Mouse (Mus musculus): ENCODE measurements around the gene Mgat3. TPM values are rescaled to one million over a fixed set of nuclear protein-coding genes. Genes with fewer than 3 reads are reported as not detected.

The Mgat3 gene
- polyA plus RNA-seq, 1 experiment, result not detected

GRCm38 (mm10) chr15:80191585-80192245, 18.2 kb downstream of the Mgat3 start:
- Histone ChIP-seq H3K9me3 (peaks cover 6% of the 10 kb centered on the region), H3K4me3 (replicated peaks) (no peak overlapping the region), H3K27me3 (replicated peaks) (peaks cover 77% of the 10 kb centered on the region), H3K4me1 (no peaks in the 10 kb centered on the region), H3K36me3 (replicated peaks; ENCODE audit: low read length) (no peaks in the 10 kb centered on the region)
- no peak for TF ChIP-seq FLI1 (IDR thresholded peaks at IDR 0.05; ENCODE audit: low read length)
- TF ChIP-seq GATA1 (IDR thresholded peaks at IDR 0.05; ENCODE audit: borderline replicate concordance, low read length), result no peak

- Histone ChIP-seq H3K27me3 (replicated peaks) (peaks cover 78% of the 10 kb centered on the region), H3K4me1 (no peaks in the 10 kb centered on the region), H3K36me3 (replicated peaks; ENCODE audit: low read length) (no peaks in the 10 kb centered on the region), H3K4me3 (replicated peaks) (no peak overlapping the region), H3K9me3 (peaks cover 8% of the 10 kb centered on the region)
- TF ChIP-seq GATA1 (IDR thresholded peaks at IDR 0.05; ENCODE audit: borderline replicate concordance, low read length) (no peak), FLI1 (IDR thresholded peaks at IDR 0.05; ENCODE audit: low read length) (no peak)
Observed at GRCm38 (mm10) chr15:80192246-80192585, 18.7 kb downstream of the Mgat3 start.

GRCm38 (mm10) chr15:80192847-80193246, 19.3 kb downstream of the Mgat3 start:
- no peaks in the 10 kb centered on the region for H3K36me3 ChIP-seq (replicated peaks; ENCODE audit: low read length)
- no peaks in the 10 kb centered on the region for H3K4me1 ChIP-seq
- H3K9me3 ChIP-seq, result peaks cover 15% of the 10 kb centered on the region
- H3K27me3 ChIP-seq (replicated peaks), result peaks cover 82% of the 10 kb centered on the region
- no peak for TF ChIP-seq FLI1 (IDR thresholded peaks at IDR 0.05; ENCODE audit: low read length)
- TF ChIP-seq GATA1 (IDR thresholded peaks at IDR 0.05; ENCODE audit: borderline replicate concordance, low read length), result no peak
- H3K4me3 ChIP-seq (replicated peaks), result no peak overlapping the region

- Histone ChIP-seq H3K4me3 (replicated peaks) (no peak overlapping the region), H3K36me3 (replicated peaks; ENCODE audit: low read length) (no peaks in the 10 kb centered on the region), H3K27me3 (replicated peaks) (peaks cover 66% of the 10 kb centered on the region), H3K4me1 (no peaks in the 10 kb centered on the region), H3K9me3 (peaks cover 28% of the 10 kb centered on the region)
- TF ChIP-seq FLI1 (IDR thresholded peaks at IDR 0.05; ENCODE audit: low read length) (no peak), GATA1 (IDR thresholded peaks at IDR 0.05; ENCODE audit: borderline replicate concordance, low read length) (no peak)
Observed at GRCm38 (mm10) chr15:80199556-80199955, 26.0 kb downstream of the Mgat3 start.

GRCm38 (mm10) chr15:80202111-80202775, 28.7 kb downstream of the Mgat3 start:
- Histone ChIP-seq H3K4me1 (no peaks in the 10 kb centered on the region), H3K4me3 (replicated peaks) (no peak overlapping the region), H3K36me3 (replicated peaks; ENCODE audit: low read length) (no peaks in the 10 kb centered on the region), H3K9me3 (peaks cover 19% of the 10 kb centered on the region), H3K27me3 (replicated peaks) (peaks cover 72% of the 10 kb centered on the region)
- TF ChIP-seq GATA1 (IDR thresholded peaks at IDR 0.05; ENCODE audit: borderline replicate concordance, low read length), result no peak
- no peak for TF ChIP-seq FLI1 (IDR thresholded peaks at IDR 0.05; ENCODE audit: low read length)

GRCm38 (mm10) chr15:80203406-80203805, 29.9 kb downstream of the Mgat3 start:
- peaks cover 69% of the 10 kb centered on the region for H3K27me3 ChIP-seq (replicated peaks)

GRCm38 (mm10) chr15:80206057-80206565, 32.6 kb downstream of the Mgat3 start:
- Histone ChIP-seq H3K27me3 (replicated peaks) (peaks cover 68% of the 10 kb centered on the region), H3K4me1 (no peaks in the 10 kb centered on the region), H3K36me3 (replicated peaks; ENCODE audit: low read length) (no peaks in the 10 kb centered on the region), H3K9me3 (no peaks in the 10 kb centered on the region), H3K4me3 (replicated peaks) (no peak overlapping the region)
- TF ChIP-seq FLI1 (IDR thresholded peaks at IDR 0.05; ENCODE audit: low read length) (no peak), GATA1 (IDR thresholded peaks at IDR 0.05; ENCODE audit: borderline replicate concordance, low read length) (no peak)

More at GRCm38 (mm10) chr15:80203406-80203805, 29.9 kb downstream of the Mgat3 start:
- TF ChIP-seq FLI1 (IDR thresholded peaks at IDR 0.05; ENCODE audit: low read length) (no peak), GATA1 (IDR thresholded peaks at IDR 0.05; ENCODE audit: borderline replicate concordance, low read length) (no peak)
- Histone ChIP-seq H3K4me1 (no peaks in the 10 kb centered on the region), H3K36me3 (replicated peaks; ENCODE audit: low read length) (no peaks in the 10 kb centered on the region), H3K9me3 (peaks cover 8% of the 10 kb centered on the region), H3K4me3 (replicated peaks) (no peak overlapping the region)

- Histone ChIP-seq H3K4me3 (replicated peaks) (no peak overlapping the region), H3K36me3 (replicated peaks; ENCODE audit: low read length) (no peaks in the 10 kb centered on the region), H3K27me3 (replicated peaks) (peaks cover 72% of the 10 kb centered on the region), H3K9me3 (no peaks in the 10 kb centered on the region), H3K4me1 (peaks cover 3% of the 10 kb centered on the region; the same call in 1 of the 2 replicates)
- TF ChIP-seq FLI1 (IDR thresholded peaks at IDR 0.05; ENCODE audit: low read length) (no peak), GATA1 (IDR thresholded peaks at IDR 0.05; ENCODE audit: borderline replicate concordance, low read length) (no peak)
Observed at GRCm38 (mm10) chr15:80208446-80208845, 34.9 kb downstream of the Mgat3 start.

GRCm38 (mm10) chr15:80213688-80214087, 40.2 kb downstream of the Mgat3 start:
- TF ChIP-seq FLI1 (IDR thresholded peaks at IDR 0.05; ENCODE audit: low read length), result no peak
- TF ChIP-seq GATA1 (IDR thresholded peaks at IDR 0.05; ENCODE audit: borderline replicate concordance, low read length), result no peak
- Histone ChIP-seq H3K27me3 (replicated peaks) (peaks cover 44% of the 10 kb centered on the region), H3K4me1 (peaks cover 32% of the 10 kb centered on the region), H3K36me3 (replicated peaks; ENCODE audit: low read length) (no peaks in the 10 kb centered on the region), H3K4me3 (replicated peaks) (no peak overlapping the region), H3K9me3 (no peaks in the 10 kb centered on the region)

Measured in megakaryocyte, embryonic 14.5 days (primary cell).